Mouse (Mus musculus) ES-E14 (cell line): Measurements from ENCODE around the gene Rps21. TPM values are rescaled to one million over a fixed set of nuclear protein-coding genes. Genes with fewer than 3 reads are reported as not detected.
A peak's percentile ranks its signal among the peaks of the same experiment; 100 is the strongest.

Experiments used
- DNase-seq: peaks from one replicate; pipeline ENCODE4 v3.0.0-alpha.2; 2013; ENCODE audit warnings: low read depth, low spot score
- H3K27ac ChIP-seq: 2 replicates; pipeline ENCODE4 v1.5.1; 2012; ENCODE audit warnings: low read depth, mild to moderate bottlenecking, low read length, moderate library complexity, mixed read lengths; ENCODE audit not compliant: poor library complexity, insufficient read depth, severe bottlenecking
- H3K36me3 ChIP-seq: 2 replicates; pipeline ENCODE4 v1.6.1; 2012; ENCODE audit warnings: mild to moderate bottlenecking, low read length, moderate library complexity, mixed read lengths; ENCODE audit not compliant: control insufficient read depth, poor library complexity, insufficient read depth, severe bottlenecking
- H3K4me1 ChIP-seq, 2 experiments: fragments of 150-350 bp in 1 of 2; sonication (generic) in 1 of 2; 2 replicates each; pipeline ENCODE4 v1.6.1; 2012; ENCODE audit warnings: low read length in 2 of 2, mild to moderate bottlenecking in 1 of 2, mixed read lengths in 1 of 2; ENCODE audit not compliant: control insufficient read depth in 2 of 2, insufficient read depth in 2 of 2, poor library complexity in 1 of 2
- H3K4me3 ChIP-seq, 2 experiments: fragments of 150-350 bp in 1 of 2; sonication (generic) in 1 of 2; 2 replicates each; pipeline ENCODE4 v1.5.1; 2012; ENCODE audit warnings: low read length in 2 of 2, low read depth in 1 of 2, mild to moderate bottlenecking in 1 of 2, mixed read lengths in 1 of 2; ENCODE audit not compliant: insufficient read depth in 1 of 2, poor library complexity in 1 of 2, severe bottlenecking in 1 of 2
- H3K9ac ChIP-seq: 2 replicates; pipeline ENCODE4 v1.6.1; 2012; ENCODE audit warnings: low read depth, mild to moderate bottlenecking, low read length, mixed read lengths; ENCODE audit not compliant: poor library complexity, insufficient read depth, severe bottlenecking
- H3K9me3 ChIP-seq: fragments of 150-350 bp; sonication (generic); 2 replicates; pipeline ENCODE4 v1.6.1; 2012; ENCODE audit warnings: low read depth, mild to moderate bottlenecking, low read length; ENCODE audit not compliant: control insufficient read depth, insufficient read depth
- CHD2 ChIP-seq: IDR thresholded peaks from 2 replicates; pipeline ENCODE4 v1.6.1; 2014; ENCODE audit warnings: mild to moderate bottlenecking, low read depth, low read length, inconsistent platforms
- HCFC1 ChIP-seq: IDR thresholded peaks from 2 replicates; pipeline ENCODE4 v1.6.1; 2012; ENCODE audit warnings: low read length, inconsistent platforms, borderline replicate concordance; ENCODE audit not compliant: insufficient read depth
- MAFK ChIP-seq: IDR thresholded peaks from 2 replicates; pipeline ENCODE4 v1.6.1; 2014; ENCODE audit warnings: mild to moderate bottlenecking, low read depth, low read length, inconsistent platforms; ENCODE audit not compliant: insufficient read depth
- ZC3H11A ChIP-seq: IDR thresholded peaks from 2 replicates; pipeline ENCODE4 v1.6.1; 2012; ENCODE audit warnings: low read depth, mild to moderate bottlenecking, inconsistent platforms, low read length, borderline replicate concordance
- ZNF384 ChIP-seq: IDR thresholded peaks from 2 replicates; pipeline ENCODE4 v1.6.1; 2012; ENCODE audit warnings: low read depth, low read length, inconsistent platforms
- in situ Hi-C, 2 experiments: fragments of 600-800 bp; cut with MboI; formaldehyde crosslinking; loops; one replicate each; pipeline ENCODE4 v1.15.1; 2025; ENCODE audit warnings: low sequenced_read_pairs in 2 of 2, inconsistent platforms in 1 of 2; ENCODE audit not compliant: unreplicated experiment in 2 of 2
- total RNA-seq: library from RNA; depleted of rRNA; stranded (reverse); fragments of 300-350 nt; gene quantifications from 2 replicates; pipeline ENCODE4 v1.2.3, GENCODE M21; 2012

Rps21 gene
- total RNA-seq, 1 experiment = 4,130 TPM

DNA sequence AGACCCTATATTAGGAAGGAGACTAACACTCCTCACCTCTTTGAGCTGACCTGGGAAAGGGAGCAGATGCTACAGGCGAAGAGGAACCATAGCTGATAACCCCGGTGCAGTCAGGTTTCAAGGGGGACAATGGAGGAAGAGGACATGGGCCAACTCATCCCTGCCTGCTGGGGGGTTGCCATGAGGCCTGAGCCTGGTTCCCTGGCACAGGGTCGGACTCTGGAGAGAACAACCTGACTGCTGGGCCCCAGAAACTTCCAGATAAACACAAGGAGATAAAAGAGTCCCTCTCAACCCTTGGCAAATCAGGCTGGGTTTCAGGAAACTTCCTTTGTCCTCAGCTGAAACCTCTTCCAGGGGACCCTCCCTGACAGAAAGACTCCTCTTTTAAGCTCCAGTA is 38.9 kb upstream of the Rps21 start:
- TF ChIP-seq MAFK (no peak), CHD2 (no peak), ZNF384 (no peak), ZC3H11A (no peak), HCFC1 (no peak)
- H3K4me1 ChIP-seq = peaks cover 5 to 70% of the 10 kb centered on the region in 2 experiments; a peak in 3 of 4 replicates
- no peaks in the 10 kb centered on the region for H3K9me3 ChIP-seq
- DNase-seq = no peak
- no peak overlapping the region for H3K4me3 ChIP-seq
- no peak overlapping the region for H3K27ac ChIP-seq
- in situ Hi-C loops = no loop called here
- peaks cover 57% of the 10 kb centered on the region; the same call in 1 of the 2 replicates for H3K36me3 ChIP-seq
- no peak overlapping the region for H3K9ac ChIP-seq

DNA sequence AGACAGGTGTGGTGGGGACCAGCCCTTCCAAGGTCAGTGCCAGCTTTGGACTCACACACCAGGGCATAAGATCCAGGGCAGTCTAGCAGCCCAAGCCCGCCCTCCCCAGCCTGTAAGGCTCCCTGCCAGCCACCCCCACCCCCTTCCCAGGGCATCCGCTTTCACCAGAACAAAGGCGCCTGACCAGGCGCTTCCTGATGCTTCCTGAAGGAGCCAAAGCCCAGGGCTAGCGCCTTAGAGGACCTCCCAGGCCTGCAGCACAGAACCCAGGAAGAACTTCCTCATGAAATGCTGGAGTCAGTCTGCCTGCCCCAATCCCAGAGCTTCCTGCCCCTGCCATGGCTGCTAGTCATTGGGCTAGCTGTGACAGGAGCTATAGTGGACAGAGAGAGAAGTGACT is 38.5 kb upstream of the Rps21 start:
- Histone ChIP-seq H3K27ac (no peak overlapping the region), H3K4me3 (no peak overlapping the region), H3K9me3 (no peaks in the 10 kb centered on the region), H3K36me3 (peaks cover 61% of the 10 kb centered on the region; the same call in 1 of the 2 replicates), H3K9ac (no peak overlapping the region), H3K4me1 (peaks cover 5 to 74% of the 10 kb centered on the region in 2 experiments; a peak in 3 of 4 replicates)
- in situ Hi-C loops = no loop called here
- DNase-seq = no peak
- TF ChIP-seq CHD2 = no peak
- no peak for TF ChIP-seq ZNF384
- no peak for TF ChIP-seq MAFK
- no peak for TF ChIP-seq HCFC1
- TF ChIP-seq ZC3H11A = no peak

DNA sequence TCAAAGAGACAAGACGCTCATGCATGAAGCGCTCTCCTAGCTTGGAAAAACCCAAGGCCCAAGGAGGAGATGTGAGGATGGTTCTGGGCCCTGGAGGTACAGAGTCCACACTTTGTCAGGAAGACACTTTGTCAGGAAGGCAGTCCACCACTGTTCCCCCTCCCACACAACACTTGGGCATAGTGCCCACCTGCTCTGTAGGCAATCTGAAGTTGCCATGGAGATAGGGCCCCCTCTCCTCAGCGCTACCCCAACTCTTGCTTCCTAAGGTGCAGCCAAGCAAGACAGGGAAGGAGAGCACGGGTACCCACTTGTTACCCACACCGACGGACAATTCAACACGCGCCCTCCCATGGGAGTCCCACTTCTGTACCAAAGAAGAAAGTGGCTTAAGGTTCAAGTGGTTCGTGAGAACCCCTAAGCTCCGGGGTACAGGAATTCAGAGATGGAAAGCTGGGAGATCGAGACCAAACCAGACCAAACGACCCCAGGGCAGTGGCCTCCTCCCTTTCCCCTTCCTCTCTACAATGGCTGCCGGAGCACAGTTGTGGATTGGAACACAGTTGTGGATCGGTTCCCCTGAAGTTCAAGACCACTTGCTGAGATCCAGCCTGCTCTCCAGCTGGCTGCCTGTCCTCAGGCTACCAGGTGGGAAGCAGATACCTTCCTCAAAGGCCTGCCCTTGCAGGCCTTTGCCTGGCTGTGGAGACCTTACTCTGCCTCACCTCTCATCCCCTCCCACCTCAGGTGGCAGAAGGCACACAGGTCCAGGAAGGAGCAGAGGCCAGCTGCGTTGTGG is 37.8 kb upstream of the Rps21 start:
- H3K27ac ChIP-seq = peak overlapping the region; percentile 80
- TF ChIP-seq CHD2 (no peak), ZC3H11A (no peak), MAFK (no peak), HCFC1 (no peak), ZNF384 (no peak)
- no peak for DNase-seq
- peaks cover 5 to 73% of the 10 kb centered on the region in 2 experiments; a peak in 3 of 4 replicates for H3K4me1 ChIP-seq
- H3K4me3 ChIP-seq = peak overlapping the region in 1 of 2 experiments; percentile 3; a peak in 2 of 4 replicates
- H3K9me3 ChIP-seq = no peaks in the 10 kb centered on the region
- in situ Hi-C loops = no loop called here
- H3K9ac ChIP-seq = no peak overlapping the region
- H3K36me3 ChIP-seq = peaks cover 60% of the 10 kb centered on the region; the same call in 1 of the 2 replicates

DNA sequence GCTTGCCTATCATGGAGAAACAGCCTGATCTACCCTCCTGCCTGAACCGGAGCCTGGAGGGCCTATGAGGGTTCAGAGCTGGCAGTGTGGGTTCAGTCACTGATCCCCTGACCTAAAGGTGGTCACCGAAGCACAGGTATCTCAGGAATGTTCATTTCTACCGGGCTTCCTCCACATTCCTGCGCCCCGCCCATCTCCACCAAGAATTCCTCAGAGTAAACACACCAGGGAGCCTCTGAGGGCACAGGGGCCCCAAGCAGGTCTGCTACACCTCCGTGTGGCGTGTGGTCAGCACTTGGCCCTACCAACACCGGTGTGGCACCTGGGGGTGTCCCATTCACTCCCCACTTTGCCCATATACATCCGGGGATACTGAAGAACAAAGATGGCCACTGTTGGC is 37.0 kb upstream of the Rps21 start:
- no peak for DNase-seq
- Histone ChIP-seq H3K9ac (peak overlapping the region; percentile 62), H3K9me3 (no peaks in the 10 kb centered on the region), H3K4me1 (peaks cover 5 to 68% of the 10 kb centered on the region in 2 experiments; a peak in 3 of 4 replicates), H3K4me3 (peak overlapping the region in 1 of 2 experiments; percentile 3; a peak in 2 of 4 replicates), H3K36me3 (peaks cover 58% of the 10 kb centered on the region; the same call in 1 of the 2 replicates), H3K27ac (peak overlapping the region; percentile 80)
- TF ChIP-seq CHD2 (no peak), MAFK (no peak), ZC3H11A (no peak)
- in situ Hi-C loops = no loop called here
